Mouse (Mus musculus): ENCODE measurements around the gene Clip2.

- TF ChIP-seq CTCF (IDR thresholded peaks at IDR 0.05; ENCODE audit: low read depth, low read length) (no peak), GATA1 (IDR thresholded peaks at IDR 0.05; ENCODE audit: borderline replicate concordance, low read length) (no peak)
Measured at GRCm38 (mm10) chr5:134475006-134475605, 77.1 kb downstream of the Clip2 start.

All from G1E (cell line).